Mouse (Mus musculus) liver, embryonic 14.5 days (tissue): ENCODE data around the gene Hist1h2bg. TPM values are rescaled to one million over a fixed set of nuclear protein-coding genes. Genes with fewer than 3 reads are reported as not detected.

Source experiments
- ATAC-seq: fragments of 200-750 bp; cut with Nextera tagmentation; 2 replicates; pipeline ENCODE4 v1.8.0; 2017; ENCODE audit warnings: moderate number of reproducible peaks, mild to moderate bottlenecking, moderate library complexity; ENCODE audit not compliant: insufficient read depth
- DNase-seq, 3 experiments: peaks; one replicate each; pipeline ENCODE4 v3.0.0-alpha.2; 2012 to 2013; ENCODE audit warnings: low read depth in 3 of 3, low spot score in 3 of 3
- H3K27ac ChIP-seq: fragments of 300-500 bp; sonication (generic); 2 replicates; pipeline ENCODE4 v1.5.1; 2014; ENCODE audit warnings: moderate library complexity, mild to moderate bottlenecking, control low read depth, inconsistent platforms
- H3K27me3 ChIP-seq: fragments of 300-500 bp; sonication (generic); 2 replicates; pipeline ENCODE4 v1.6.1; 2014; ENCODE audit warnings: mild to moderate bottlenecking, low read length, moderate library complexity; ENCODE audit not compliant: control insufficient read depth, insufficient read depth
- H3K36me3 ChIP-seq: fragments of 300-500 bp; sonication (generic); replicated peaks from 2 replicates; pipeline ENCODE4 v1.6.1; 2014; ENCODE audit warnings: low read depth; ENCODE audit not compliant: control insufficient read depth, insufficient read depth
- H3K4me1 ChIP-seq, 2 experiments: fragments of 200-500 bp in 1 of 2; fragments of 300-500 bp in 1 of 2; sonication (generic) in 1 of 2; replicated peaks; 2 replicates each; pipeline ENCODE4 v1.6.1; 2012 to 2014; ENCODE audit warnings: antibody characterized with exemption in 1 of 2, inconsistent platforms in 1 of 2, low read length in 1 of 2; ENCODE audit not compliant: control insufficient read depth in 2 of 2, insufficient read depth in 2 of 2
- H3K4me2 ChIP-seq: fragments of 300-500 bp; sonication (generic); 2 replicates; pipeline ENCODE4 v1.6.1; 2014; ENCODE audit warnings: low read depth, mild to moderate bottlenecking, control low read depth, moderate library complexity
- H3K4me3 ChIP-seq, 2 experiments: fragments of 200-500 bp in 1 of 2; fragments of 300-500 bp in 1 of 2; sonication (generic) in 1 of 2; 2 replicates each; pipeline ENCODE4 v1.5.1; 2012 to 2014; ENCODE audit warnings: low read depth in 2 of 2, low read length in 2 of 2, mild to moderate bottlenecking in 2 of 2, control low read depth in 1 of 2, inconsistent platforms in 1 of 2, moderate library complexity in 1 of 2; ENCODE audit not compliant: insufficient read depth in 1 of 2
- H3K9ac ChIP-seq: fragments of 300-500 bp; sonication (generic); replicated peaks from 2 replicates; pipeline ENCODE4 v1.6.1; 2014; ENCODE audit warnings: mild to moderate bottlenecking, control low read depth, moderate library complexity
- H3K9me3 ChIP-seq: fragments of 300-500 bp; sonication (generic); 2 replicates; pipeline ENCODE4 v1.6.1; 2016; ENCODE audit warnings: low read length, mixed read lengths; ENCODE audit not compliant: control insufficient read depth
- CTCF ChIP-seq: IDR thresholded peaks from 2 replicates; pipeline ENCODE4 v1.5.1; 2016; ENCODE audit warnings: antibody characterized with exemption, low read depth, control low read depth
- EP300 ChIP-seq: IDR thresholded peaks from 2 replicates; pipeline ENCODE4 v1.6.1; 2016; ENCODE audit warnings: antibody characterized with exemption, low read depth
- WGBS: fragments of 180-500 bp; shearing (Covaris S2); extraction: QIAGEN DNeasy Blood & Tissue Kit; methylation state at CpG from one replicate; pipeline ENCODE4 v1.1.7; 2014; ENCODE audit not compliant: insufficient replicate concordance; 5-methylcytosine and 5-hydroxymethylcytosine counted together
- polyA plus RNA-seq, 2 experiments: library from polyadenylated mRNA; depleted of rRNA in 1 of 2; stranded (reverse) in 1 of 2; unstranded in 1 of 2; fragments of >200 nt; fragmentation: Nextera tagmentation in 1 of 2; extraction: Ambion mirVana in 1 of 2; gene quantifications; 2 replicates each; pipeline versions ENCODE4 v1.2.1 to v1.2.3; 2012 to 2014

Hist1h2bg gene
- polyA plus RNA-seq, 2 experiments: 6.9 to 42.1 TPM

- WGBS: 41% methylated on average over 7 of the region's 7 CpGs
- no peak for ATAC-seq
- no peak overlapping the region for H3K9ac ChIP-seq
- H3K27me3 ChIP-seq: no peaks in the 10 kb centered on the region
- H3K4me2 ChIP-seq: no peak overlapping the region
- no peak overlapping the region for H3K4me3 ChIP-seq
- DNase-seq: no peak
- no peak overlapping the region for H3K27ac ChIP-seq
- H3K9me3 ChIP-seq: no peaks in the 10 kb centered on the region
- no peak for TF ChIP-seq EP300
- no peaks in the 10 kb centered on the region for H3K36me3 ChIP-seq
- peaks cover 3 to 8% of the 10 kb centered on the region in 2 experiments; a peak in 3 of 4 replicates for H3K4me1 ChIP-seq
These were observed 32.0 kb downstream of the Hist1h2bg start for GRCm38 (mm10) chr13:23603182-23603699.

DNA sequence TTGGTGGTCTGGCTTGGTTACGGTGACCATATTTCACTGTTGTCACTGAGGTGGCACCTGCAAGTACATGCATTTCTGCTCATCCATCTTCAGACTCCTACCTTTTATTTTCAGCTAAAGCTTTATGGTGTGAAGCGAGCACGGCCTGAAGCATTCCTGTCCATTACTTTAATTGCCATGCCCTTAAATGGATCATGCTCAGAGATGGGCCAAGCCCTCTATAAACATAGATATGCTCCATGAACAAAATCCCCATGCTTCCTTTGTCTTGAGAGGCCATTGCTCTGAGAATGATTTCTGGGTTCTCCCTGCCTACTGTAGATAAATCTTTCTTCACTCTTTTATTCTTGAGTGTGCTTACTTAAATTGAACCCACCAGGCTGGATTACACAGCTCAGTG is 33.3 kb downstream of the Hist1h2bg start:
- H3K4me2 ChIP-seq: no peak overlapping the region
- no peaks in the 10 kb centered on the region for H3K9me3 ChIP-seq
- no peak overlapping the region for H3K4me3 ChIP-seq
- TF ChIP-seq CTCF (no peak), EP300 (no peak)
- H3K36me3 ChIP-seq: no peaks in the 10 kb centered on the region
- H3K4me1 ChIP-seq: peaks cover 12 to 17% of the 10 kb centered on the region in 2 experiments
- H3K27me3 ChIP-seq: no peaks in the 10 kb centered on the region
- WGBS: 85% methylated on average over 3 of the region's 3 CpGs
- no peak overlapping the region for H3K27ac ChIP-seq
- H3K9ac ChIP-seq: no peak overlapping the region
- ATAC-seq: no peak
- no peak for DNase-seq

- no peak overlapping the region for H3K4me3 ChIP-seq
- H3K4me1 ChIP-seq: peaks cover 18 to 23% of the 10 kb centered on the region in 2 experiments
- WGBS: 79% methylated on average over 3 of the region's 3 CpGs
- no peaks in the 10 kb centered on the region for H3K9me3 ChIP-seq
- no peaks in the 10 kb centered on the region for H3K27me3 ChIP-seq
- H3K4me2 ChIP-seq: no peak overlapping the region
- TF ChIP-seq CTCF: no peak
- TF ChIP-seq EP300: no peak
- H3K9ac ChIP-seq: no peak overlapping the region; the same call in 1 of the 2 replicates
- DNase-seq (no peak), ATAC-seq (no peak)
- no peaks in the 10 kb centered on the region for H3K36me3 ChIP-seq
- no peak overlapping the region for H3K27ac ChIP-seq
These were observed 33.9 kb downstream of the Hist1h2bg start for GRCm38 (mm10) chr13:23605052-23605451.

- 16% methylated on average over 4 of the region's 4 CpGs for WGBS
- DNase-seq (peak in 1 of 3 experiments; percentile 63), ATAC-seq (peak; percentile 88)
- Histone ChIP-seq H3K27me3 (no peaks in the 10 kb centered on the region), H3K4me2 (peak overlapping the region; percentile 50), H3K4me3 (0 out of 4 replicates have a peak overlapping the region, but pooled peaks of 1 of the 2 experiments have one; percentile 24), H3K9ac (peak overlapping the region; percentile 67), H3K4me1 (peaks cover 21 to 22% of the 10 kb centered on the region in 2 experiments), H3K36me3 (no peaks in the 10 kb centered on the region), H3K27ac (peak overlapping the region; percentile 94), H3K9me3 (no peaks in the 10 kb centered on the region)
- TF ChIP-seq CTCF (no peak), EP300 (peak; percentile 63)
These were observed 38.0 kb downstream of the Hist1h2bg start for GRCm38 (mm10) chr13:23609209-23609608.

DNA sequence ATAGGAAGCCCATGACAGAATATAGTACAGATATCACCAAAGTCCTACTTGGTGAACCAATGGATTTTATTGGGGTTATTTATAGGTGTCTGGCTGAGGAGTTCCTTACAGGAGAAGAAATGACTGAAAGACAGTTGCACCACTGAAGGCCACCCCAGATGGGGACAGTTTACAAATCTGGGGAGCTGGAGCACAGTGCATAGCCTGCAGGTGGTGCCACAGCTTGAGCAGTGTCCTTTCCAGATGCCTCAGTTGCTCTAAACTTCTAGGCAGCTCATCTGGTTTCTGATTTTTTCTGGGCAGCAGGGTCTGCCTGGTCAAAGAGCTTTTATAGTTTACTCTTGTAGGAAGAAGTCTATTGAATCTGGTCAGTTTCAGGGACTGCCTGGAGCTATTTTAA is 38.6 kb downstream of the Hist1h2bg start:
- H3K9ac ChIP-seq: peak overlapping the region; percentile 67
- H3K27me3 ChIP-seq: no peaks in the 10 kb centered on the region
- H3K27ac ChIP-seq: peak overlapping the region; percentile 94
- H3K4me3 ChIP-seq: no peak overlapping the region
- H3K4me2 ChIP-seq: peak overlapping the region; percentile 50
- no peak for DNase-seq
- H3K4me1 ChIP-seq: peaks cover 21 to 22% of the 10 kb centered on the region in 2 experiments
- TF ChIP-seq CTCF (peak; percentile 42), EP300 (no peak)
- ATAC-seq: 0 out of 2 replicates have a peak, but pooled peaks have one; percentile 2
- no peaks in the 10 kb centered on the region for H3K9me3 ChIP-seq
- H3K36me3 ChIP-seq: no peaks in the 10 kb centered on the region
